ENCODE assay signal across 19 mouse cellular contexts in genomic region chr3:89144821-89145220, GRCm38 (mm10). TPM values are rescaled to one million over a fixed set of nuclear protein-coding genes. Genes with fewer than 3 reads are reported as not detected.
A peak's percentile ranks its signal among the peaks of the same experiment; 100 is the strongest.
DNase-seq lines count a peak whose midpoint lies in the region; ATAC-seq lines count a peak whose summit lies in the region.
"Had no signal": no experiment of that assay in that cellular context is flagged by ENCODE, and none has a peak within 500 bp of the region (broad histone marks: within the 10 kb centered on the region; RNA-seq: fewer than 3 reads in every experiment).

No protein-coding gene starts in this region.

- H3K4me1 ChIP-seq in kidney, embryonic 14.5 days (ENCODE audit: control insufficient read depth, insufficient read depth, low read length) = no peaks in the 10 kb centered on the region
- peaks cover 94% of the 10 kb centered on the region for H3K4me1 ChIP-seq in liver, embryonic 12.5 days
- peaks cover 17% of the 10 kb centered on the region; the same call in 1 of the 2 replicates for H3K4me1 ChIP-seq in liver, embryonic 11.5 days (replicated peaks; ENCODE audit: control insufficient read depth, insufficient read depth, low read length)
- H3K4me1 ChIP-seq in hindbrain, embryonic 11.5 days (replicated peaks; ENCODE audit: control insufficient read depth, insufficient read depth, low read length) = peaks cover 4% of the 10 kb centered on the region
- H3K4me1 ChIP-seq in midbrain, embryonic 11.5 days (ENCODE audit: control insufficient read depth, insufficient read depth, low read length) = peaks cover 7% of the 10 kb centered on the region
- H3K4me1 ChIP-seq: forebrain, embryonic 15.5 days had no signal

- no peak overlapping the region for H3K4me3 ChIP-seq in kidney, embryonic 14.5 days (ENCODE audit: low read length)
- H3K4me3 ChIP-seq in liver, embryonic 12.5 days = no peak overlapping the region
- H3K4me3 ChIP-seq in liver, embryonic 11.5 days (ENCODE audit: low read depth, low read length) = no peak overlapping the region
- H3K4me3 ChIP-seq in hindbrain, embryonic 11.5 days (ENCODE audit: low read depth, low read length) = no peak overlapping the region
- no peak overlapping the region for H3K4me3 ChIP-seq in midbrain, embryonic 11.5 days (ENCODE audit: low read depth, low read length)
- H3K4me3 ChIP-seq: embryonic facial prominence, embryonic 12.5 days; forebrain, embryonic 15.5 days; heart, embryonic 15.5 days had no signal

- no peak overlapping the region for H3K27ac ChIP-seq in kidney, embryonic 14.5 days (ENCODE audit: low read depth, low read length)
- H3K27ac ChIP-seq in liver, embryonic 12.5 days = peak overlapping the region; percentile 79; the same call in 1 of the 2 replicates
- no peak overlapping the region for H3K27ac ChIP-seq in liver, embryonic 11.5 days (ENCODE audit: low read depth, low read length)
- H3K27ac ChIP-seq in hindbrain, embryonic 11.5 days (ENCODE audit: low read depth, low read length) = no peak overlapping the region
- no peak overlapping the region for H3K27ac ChIP-seq in midbrain, embryonic 11.5 days (ENCODE audit: low read depth, low read length)
- H3K27ac ChIP-seq: embryonic facial prominence, embryonic 12.5 days; forebrain, embryonic 15.5 days; heart, embryonic 15.5 days had no signal

- H3K4me2 ChIP-seq in kidney, embryonic 14.5 days (replicated peaks; ENCODE audit: low read depth, low read length) = no peak overlapping the region
- H3K4me2 ChIP-seq in liver, embryonic 12.5 days = no peak overlapping the region
- H3K4me2 ChIP-seq in liver, embryonic 11.5 days = no peak overlapping the region
- H3K4me2 ChIP-seq in hindbrain, embryonic 11.5 days (replicated peaks; ENCODE audit: low read depth, low read length) = no peak overlapping the region
- H3K4me2 ChIP-seq in midbrain, embryonic 11.5 days = no peak overlapping the region
- H3K4me2 ChIP-seq: embryonic facial prominence, embryonic 12.5 days; forebrain, embryonic 15.5 days; heart, embryonic 11.5 days; heart, embryonic 15.5 days had no signal

- no peak overlapping the region for H3K9ac ChIP-seq in kidney, embryonic 14.5 days (ENCODE audit: low read depth, low read length)
- 0 out of 2 replicates have a peak overlapping the region, but pooled peaks have one; percentile 14 for H3K9ac ChIP-seq in liver, embryonic 12.5 days
- H3K9ac ChIP-seq in liver, embryonic 11.5 days (ENCODE audit: low read depth, low read length) = no peak overlapping the region
- H3K9ac ChIP-seq in hindbrain, embryonic 11.5 days (ENCODE audit: low read depth, low read length) = no peak overlapping the region
- H3K9ac ChIP-seq in midbrain, embryonic 11.5 days (ENCODE audit: low read length) = no peak overlapping the region
- H3K9ac ChIP-seq: embryonic facial prominence, embryonic 12.5 days; forebrain, embryonic 15.5 days; heart, embryonic 15.5 days had no signal

- peak; percentile 58 for DNase-seq in kidney, adult 11 months
- no peak for DNase-seq in liver, embryonic 11.5 days (ENCODE audit: low spot score)
- peak; percentile 44 for DNase-seq in kidney, postnatal 14 days
- no peak for DNase-seq in hindbrain, embryonic 11.5 days (ENCODE audit: low spot score)
- DNase-seq in midbrain, embryonic 11.5 days (ENCODE audit: low spot score, missing footprints) = no peak
- DNase-seq: adrenal gland, postnatal 10 days; cerebellum, adult 11-12 months; cerebellum, adult 9-10 months; cerebellum, postnatal 25 days; gastrocnemius, postnatal 36 days; heart, adult 18-20 months; heart, postnatal 14 days had no signal

- H3K27me3 ChIP-seq in kidney, embryonic 14.5 days (ENCODE audit: control insufficient read depth, insufficient read depth, low read length) = peaks cover 20% of the 10 kb centered on the region
- peaks cover 26% of the 10 kb centered on the region for H3K27me3 ChIP-seq in liver, embryonic 12.5 days (replicated peaks)
- peaks cover 15% of the 10 kb centered on the region for H3K27me3 ChIP-seq in liver, embryonic 11.5 days (replicated peaks; ENCODE audit: control insufficient read depth, insufficient read depth, low read length)
- H3K27me3 ChIP-seq in hindbrain, embryonic 11.5 days (ENCODE audit: control insufficient read depth, insufficient read depth, low read length) = no peaks in the 10 kb centered on the region; the same call in 1 of the 2 replicates
- H3K27me3 ChIP-seq in midbrain, embryonic 11.5 days (ENCODE audit: control insufficient read depth, insufficient read depth, low read length) = peaks cover 5% of the 10 kb centered on the region; the same call in 1 of the 2 replicates
- H3K27me3 ChIP-seq: forebrain, embryonic 15.5 days had no signal

- ATAC-seq in kidney, embryonic 14.5 days (ENCODE audit: low FRiP score, low TSS enrichment) = no peak
- ATAC-seq in liver, embryonic 12.5 days = no peak
- no peak for ATAC-seq in liver, embryonic 11.5 days (replicated peaks; ENCODE audit: low FRiP score)
- ATAC-seq in hindbrain, embryonic 11.5 days (ENCODE audit: low FRiP score) = no peak
- no peak for ATAC-seq in midbrain, embryonic 11.5 days (ENCODE audit: low FRiP score)
- ATAC-seq: forebrain, embryonic 15.5 days had no signal

- no peaks in the 10 kb centered on the region for H3K9me3 ChIP-seq in kidney, embryonic 14.5 days (ENCODE audit: control insufficient read depth, low read length)
- H3K9me3 ChIP-seq in liver, embryonic 12.5 days (replicated peaks) = no peaks in the 10 kb centered on the region
- H3K9me3 ChIP-seq in liver, embryonic 11.5 days (ENCODE audit: control insufficient read depth, low read length) = no peaks in the 10 kb centered on the region
- no peaks in the 10 kb centered on the region for H3K9me3 ChIP-seq in hindbrain, embryonic 11.5 days (ENCODE audit: control insufficient read depth, low read length)
- H3K9me3 ChIP-seq in midbrain, embryonic 11.5 days (ENCODE audit: control insufficient read depth, low read length) = no peaks in the 10 kb centered on the region
- H3K9me3 ChIP-seq: embryonic facial prominence, embryonic 12.5 days; forebrain, embryonic 15.5 days; heart, embryonic 15.5 days had no signal

- WGBS in kidney, embryonic 14.5 days = 75% methylated on average over 10 of the region's 10 CpGs
- 72% methylated on average over 10 of the region's 10 CpGs for WGBS in liver, embryonic 12.5 days (ENCODE audit: insufficient replicate concordance)
- 81% methylated on average over 10 of the region's 10 CpGs for WGBS in liver, embryonic 11.5 days
- WGBS in hindbrain, embryonic 11.5 days = 86% methylated on average over 10 of the region's 10 CpGs
- 84% methylated on average over 10 of the region's 10 CpGs for WGBS in midbrain, embryonic 11.5 days

- H3K36me3 ChIP-seq in kidney, embryonic 14.5 days (ENCODE audit: control insufficient read depth, insufficient read depth, low read length) = no peaks in the 10 kb centered on the region
- H3K36me3 ChIP-seq in liver, embryonic 12.5 days = peaks cover 72% of the 10 kb centered on the region
- H3K36me3 ChIP-seq in liver, embryonic 11.5 days (ENCODE audit: control insufficient read depth, insufficient read depth, low read length) = peaks cover 23% of the 10 kb centered on the region
- H3K36me3 ChIP-seq in hindbrain, embryonic 11.5 days (ENCODE audit: control insufficient read depth, insufficient read depth, low read length) = no peaks in the 10 kb centered on the region
- no peaks in the 10 kb centered on the region for H3K36me3 ChIP-seq in midbrain, embryonic 11.5 days (ENCODE audit: control insufficient read depth, insufficient read depth, low read length)
- H3K36me3 ChIP-seq: embryonic facial prominence, embryonic 12.5 days; forebrain, embryonic 15.5 days; heart, embryonic 15.5 days had no signal

RNA-seq across cellular contexts. Expression of gene Pklr, which starts 8.9 kb away (rescaled TPM):
- 1.3 and 1.5 TPM in 2 replicates for polyA plus RNA-seq in kidney, embryonic 14.5 days (2014; fragmentation: Nextera tagmentation; extraction: Ambion mirVana)
- 162 and 171 TPM in 2 replicates for polyA plus RNA-seq in liver, embryonic 12.5 days (2016; fragmentation: Nextera tagmentation; extraction: Ambion mirVana)
- polyA plus RNA-seq in liver, embryonic 11.5 days (2014; fragmentation: Nextera tagmentation; extraction: Ambion mirVana) = 117 and 144 TPM in 2 replicates
- polyA plus RNA-seq in hindbrain, embryonic 11.5 days (2014; fragmentation: Nextera tagmentation; extraction: Ambion mirVana) = 1.6 and 2.0 TPM in 2 replicates
- polyA plus RNA-seq in midbrain, embryonic 11.5 days (2014; fragmentation: Nextera tagmentation; extraction: Ambion mirVana) = 1.7 and 2.2 TPM in 2 replicates
- polyA plus RNA-seq: C2C12 had no signal

RNA-seq across cellular contexts. Expression of gene Hcn3, which starts 15.2 kb away (rescaled TPM):
- polyA plus RNA-seq in kidney, embryonic 14.5 days (2014; fragmentation: Nextera tagmentation; extraction: Ambion mirVana) = 0.49 and 0.73 TPM in 2 replicates
- 0.81 and 0.86 TPM in 2 replicates for polyA plus RNA-seq in liver, embryonic 12.5 days (2016; fragmentation: Nextera tagmentation; extraction: Ambion mirVana)
- 1.2 and 1.6 TPM in 2 replicates for polyA plus RNA-seq in liver, embryonic 11.5 days (2014; fragmentation: Nextera tagmentation; extraction: Ambion mirVana)
- 3.6 and 4.5 TPM in 2 replicates for polyA plus RNA-seq in hindbrain, embryonic 11.5 days (2014; fragmentation: Nextera tagmentation; extraction: Ambion mirVana)
- polyA plus RNA-seq in midbrain, embryonic 11.5 days (2014; fragmentation: Nextera tagmentation; extraction: Ambion mirVana) = 4.5 and 4.7 TPM in 2 replicates

RNA-seq across cellular contexts. Expression of gene Clk2, which starts 19.8 kb away (rescaled TPM):
- polyA plus RNA-seq in kidney, embryonic 14.5 days (2014; fragmentation: Nextera tagmentation; extraction: Ambion mirVana) = 33.8 and 35.1 TPM in 2 replicates
- polyA plus RNA-seq in liver, embryonic 12.5 days (2016; fragmentation: Nextera tagmentation; extraction: Ambion mirVana) = 21.1 and 21.2 TPM in 2 replicates
- 18.8 and 22.8 TPM in 2 replicates for polyA plus RNA-seq in liver, embryonic 11.5 days (2014; fragmentation: Nextera tagmentation; extraction: Ambion mirVana)
- 27.6 and 30.6 TPM in 2 replicates for polyA plus RNA-seq in hindbrain, embryonic 11.5 days (2014; fragmentation: Nextera tagmentation; extraction: Ambion mirVana)
- polyA plus RNA-seq in midbrain, embryonic 11.5 days (2014; fragmentation: Nextera tagmentation; extraction: Ambion mirVana) = 24.1 and 29.5 TPM in 2 replicates

RNA-seq across cellular contexts. Expression of gene Scamp3, which starts 32.5 kb away (rescaled TPM):
- 84.6 and 107 TPM in 2 replicates for polyA plus RNA-seq in kidney, embryonic 14.5 days (2014; fragmentation: Nextera tagmentation; extraction: Ambion mirVana)
- 79.8 and 86.3 TPM in 2 replicates for polyA plus RNA-seq in liver, embryonic 12.5 days (2016; fragmentation: Nextera tagmentation; extraction: Ambion mirVana)
- polyA plus RNA-seq in liver, embryonic 11.5 days (2014; fragmentation: Nextera tagmentation; extraction: Ambion mirVana) = 110 and 116 TPM in 2 replicates
- polyA plus RNA-seq in hindbrain, embryonic 11.5 days (2014; fragmentation: Nextera tagmentation; extraction: Ambion mirVana) = 85.9 and 90.4 TPM in 2 replicates
- 74.4 and 77.2 TPM in 2 replicates for polyA plus RNA-seq in midbrain, embryonic 11.5 days (2014; fragmentation: Nextera tagmentation; extraction: Ambion mirVana)

RNA-seq across cellular contexts. Expression of gene Fam189b, which starts 38.1 kb away (rescaled TPM):
- 34.5 and 49.3 TPM in 2 replicates for polyA plus RNA-seq in kidney, embryonic 14.5 days (2014; fragmentation: Nextera tagmentation; extraction: Ambion mirVana)
- 5.3 and 6.6 TPM in 2 replicates for polyA plus RNA-seq in liver, embryonic 12.5 days (2016; fragmentation: Nextera tagmentation; extraction: Ambion mirVana)
- polyA plus RNA-seq in liver, embryonic 11.5 days (2014; fragmentation: Nextera tagmentation; extraction: Ambion mirVana) = 12.7 and 13.5 TPM in 2 replicates
- 18.5 and 19.8 TPM in 2 replicates for polyA plus RNA-seq in hindbrain, embryonic 11.5 days (2014; fragmentation: Nextera tagmentation; extraction: Ambion mirVana)
- 16.5 and 20.2 TPM in 2 replicates for polyA plus RNA-seq in midbrain, embryonic 11.5 days (2014; fragmentation: Nextera tagmentation; extraction: Ambion mirVana)

Comparison
In these comparisons a context has a peak if more than half of its experiments do, and no peak if none do; other contexts are left out.
1. DNase-seq: peak in kidney, adult 11 months (single experiment) and kidney, postnatal 14 days (single experiment); none in liver, embryonic 11.5 days (single experiment), hindbrain, embryonic 11.5 days (single experiment) and midbrain, embryonic 11.5 days (single experiment).
2. RNA of gene Pklr, which starts 8.9 kb away (polyA plus RNA-seq): 162 to 171 TPM in liver, embryonic 12.5 days and 117 to 144 TPM in liver, embryonic 11.5 days; 1.7 to 2.2 TPM in midbrain, embryonic 11.5 days, 1.6 to 2.0 TPM in hindbrain, embryonic 11.5 days and 1.3 to 1.5 TPM in kidney, embryonic 14.5 days; every median in the first group is over 10 times any median in the second.